Mouse (Mus musculus) E14TG2a.4 (cell line): ENCODE results near the gene Ndufa7.

Experiments
- CTCF ChIP-seq: conservative IDR thresholded peaks from 2 replicates; pipeline ENCODE4 v1.5.1; 2014; ENCODE audit warnings: low read length
- NANOG ChIP-seq: IDR thresholded peaks from 2 replicates; pipeline ENCODE4 v1.6.1; 2014; ENCODE audit warnings: borderline replicate concordance, low read length, mixed read lengths

DNA sequence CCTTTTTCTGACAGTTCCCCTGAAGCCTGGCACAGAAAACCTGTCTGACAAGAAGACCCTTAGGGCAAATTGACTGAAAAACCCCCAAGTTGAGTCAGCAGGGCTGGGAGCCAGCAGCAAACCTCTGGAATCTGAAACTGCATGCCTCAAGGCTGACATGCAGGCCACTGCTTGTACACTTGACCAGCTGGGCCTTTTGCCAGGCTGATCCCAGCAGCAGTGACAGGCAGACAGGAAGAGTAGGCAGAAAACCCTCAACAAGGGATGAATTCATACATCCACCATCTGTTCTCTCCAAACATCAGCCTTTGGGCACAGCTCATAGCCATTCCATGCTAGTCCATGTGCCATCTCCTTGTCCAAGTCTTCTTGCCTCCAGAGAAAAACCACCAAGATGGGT is 41.0 kb upstream of the Ndufa7 start:
- no peak for TF ChIP-seq CTCF
- TF ChIP-seq NANOG: no peak
